Mouse (Mus musculus) MN1 (cell line): ENCODE results near the gene Grn.
A peak's percentile ranks its signal among the peaks of the same experiment; 100 is the strongest.
"Not testable (repeated sequence)": the region's sequence is repeated elsewhere in the genome, so short reads cannot be mapped to it uniquely, and the experiment has no call there.

Source experiments
- DNase-seq: peaks from one replicate; pipeline ENCODE4 v3.0.0-alpha.2; 2016; ENCODE audit warnings: low spot score

Grn gene

DNA sequence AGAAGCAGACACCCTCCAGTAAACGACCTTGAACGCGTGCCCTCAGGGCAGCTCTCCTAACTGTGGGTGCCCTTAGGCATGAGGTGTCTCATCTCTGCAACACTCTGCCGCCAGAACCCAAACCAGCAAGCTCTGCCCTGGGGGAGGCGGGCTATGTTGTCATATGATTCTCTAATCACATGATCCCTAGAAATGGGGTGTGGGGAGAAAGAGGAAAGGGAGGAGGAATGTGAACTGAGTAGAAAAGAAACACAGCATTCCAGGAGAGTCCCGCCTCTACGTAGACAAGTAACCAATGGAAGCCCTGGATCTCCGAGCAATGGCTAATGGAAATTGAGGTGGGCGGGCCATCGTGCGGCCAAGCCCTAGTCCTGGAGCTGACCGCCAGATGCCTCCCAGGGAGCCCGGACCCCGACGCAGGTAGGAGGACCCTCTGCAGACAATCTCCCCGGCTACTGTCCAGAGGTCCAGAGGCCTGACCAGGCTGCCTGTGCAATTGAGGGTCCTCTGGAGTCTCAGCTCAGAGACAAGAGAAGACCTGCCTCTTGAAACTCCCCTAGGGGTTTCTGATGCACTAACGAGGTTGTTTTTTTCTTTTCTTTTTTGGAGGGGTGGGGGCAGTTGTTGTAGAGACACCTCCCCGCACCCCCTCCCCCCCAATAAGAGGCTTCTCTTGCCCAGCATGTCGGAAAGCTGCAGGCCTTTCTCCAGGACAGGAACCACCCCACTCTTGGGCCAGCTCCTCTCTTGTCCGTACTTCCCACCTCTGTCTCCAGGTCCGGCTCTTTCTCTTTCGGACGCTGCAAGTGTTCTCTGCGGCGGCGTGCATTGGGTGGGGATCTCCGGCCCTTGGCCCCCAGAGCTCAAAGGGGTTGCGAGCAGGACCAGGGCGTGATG, at the start of gene Grn:
Grn (plus strand) TSS at position 195 of the 897 bp plus-strand sequence.
- peak; percentile 94 for DNase-seq

DNA sequence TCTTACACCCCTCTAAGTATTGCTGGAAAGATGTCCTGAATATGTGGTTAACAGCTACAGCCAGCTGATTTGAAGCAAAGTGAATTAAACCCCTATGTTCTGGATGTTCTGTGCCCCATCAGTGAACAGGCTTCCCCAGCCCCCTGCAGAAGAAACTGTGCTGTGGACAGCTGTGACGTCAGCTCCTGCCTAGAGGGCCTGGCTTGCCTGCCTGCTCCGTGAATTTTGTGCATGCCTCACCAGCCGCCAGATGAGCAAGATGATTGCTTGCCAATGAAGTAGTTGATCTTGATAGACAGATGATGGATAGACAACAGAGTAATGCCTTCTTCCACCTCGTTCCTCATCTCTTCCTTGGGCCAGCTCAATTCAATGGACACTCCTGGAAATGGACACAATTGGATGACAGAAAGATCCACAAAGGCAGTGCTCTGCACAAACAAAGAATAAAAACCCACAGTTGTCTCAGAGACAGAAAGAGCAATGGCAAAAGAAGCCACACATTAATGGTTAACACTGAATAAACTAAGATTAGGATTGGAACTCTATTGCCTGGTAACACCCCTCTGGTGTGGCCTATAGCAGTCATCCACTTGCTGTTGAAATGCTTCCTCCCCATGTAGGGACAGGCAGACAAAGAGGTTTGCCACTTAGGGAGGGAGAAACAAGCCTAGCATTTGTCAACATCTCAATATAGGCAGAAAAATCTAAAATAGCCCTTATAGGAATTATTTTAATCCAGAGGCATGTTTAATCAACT, 48.6 kb upstream of the Grn start:
- peak; percentile 63 for DNase-seq

DNA sequence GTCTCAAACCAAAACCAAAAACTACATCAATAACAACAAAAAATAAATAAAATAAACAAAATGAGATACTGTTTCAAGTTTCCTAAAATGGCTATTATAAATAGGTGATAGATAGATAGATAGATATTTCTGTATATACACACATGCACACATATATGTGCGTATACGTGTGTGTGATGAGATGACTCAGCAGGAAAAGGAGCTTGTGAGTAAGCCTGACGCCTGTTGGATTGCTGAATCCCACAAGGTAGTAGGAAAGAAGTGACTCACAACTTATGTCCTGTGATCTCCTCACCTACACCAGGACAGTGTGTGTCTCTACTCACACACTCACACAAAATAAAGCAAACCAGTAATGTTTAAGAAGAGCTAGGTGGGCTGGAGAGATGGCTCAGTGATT, 47.3 kb upstream of the Grn start:
- no peak for DNase-seq

DNA sequence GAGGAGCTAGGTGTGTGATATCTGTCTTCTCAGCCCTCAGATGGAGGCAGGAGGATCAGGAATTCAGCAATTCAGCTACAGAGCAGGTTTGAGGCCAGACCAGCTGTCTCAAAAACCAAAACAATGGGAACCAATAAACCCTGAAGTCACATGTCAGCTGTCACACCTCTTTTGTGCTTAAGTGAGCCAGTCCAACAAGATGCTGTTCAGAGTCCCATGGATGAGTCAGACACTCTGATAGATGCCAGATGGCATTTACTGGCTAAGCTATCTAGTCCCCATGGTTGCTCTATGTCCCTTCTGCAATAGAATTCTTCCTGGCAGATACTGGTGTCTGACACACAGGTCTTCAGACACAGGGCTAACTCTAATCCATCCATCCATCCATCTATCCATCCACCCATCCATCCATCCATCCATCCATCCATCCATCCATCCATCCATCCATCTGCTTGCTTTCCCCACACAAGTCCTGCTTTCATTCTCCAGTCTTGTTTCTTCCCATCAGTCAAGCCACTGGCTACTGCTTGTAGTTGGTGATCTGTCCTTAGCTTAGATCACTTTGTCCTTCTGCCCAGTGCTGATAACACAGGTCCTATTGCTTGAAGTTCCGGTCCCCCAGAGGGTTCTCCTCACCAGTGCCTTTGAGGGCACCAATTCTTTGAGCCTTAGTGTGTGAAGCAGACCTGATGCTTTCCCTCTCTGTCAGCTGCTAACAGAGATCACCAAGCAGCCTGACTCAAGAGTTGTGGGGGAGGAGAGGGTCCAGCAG, 46.6 kb upstream of the Grn start:
- DNase-seq = peak; percentile 79

DNA sequence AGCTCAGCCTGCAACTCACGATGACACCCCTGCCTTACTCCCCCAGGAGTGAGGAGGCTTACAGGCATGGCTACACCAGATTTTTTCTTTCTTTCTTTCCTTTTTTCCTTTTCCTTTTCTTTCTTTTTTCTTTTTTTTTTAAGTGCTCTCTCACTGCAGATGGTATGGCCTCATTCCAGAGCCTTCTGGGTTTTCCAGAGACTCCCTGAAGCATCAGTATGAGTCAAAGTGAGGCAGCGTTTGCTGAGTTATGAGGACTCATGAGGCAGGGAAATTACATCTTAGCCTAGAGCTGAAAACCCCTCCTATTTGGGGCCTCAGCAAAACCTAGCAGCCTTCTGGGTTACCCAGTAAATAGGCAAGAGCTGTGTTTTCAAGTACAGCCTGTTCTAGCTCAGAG, 45.7 kb upstream of the Grn start:
- peak; percentile 55 for DNase-seq

DNA sequence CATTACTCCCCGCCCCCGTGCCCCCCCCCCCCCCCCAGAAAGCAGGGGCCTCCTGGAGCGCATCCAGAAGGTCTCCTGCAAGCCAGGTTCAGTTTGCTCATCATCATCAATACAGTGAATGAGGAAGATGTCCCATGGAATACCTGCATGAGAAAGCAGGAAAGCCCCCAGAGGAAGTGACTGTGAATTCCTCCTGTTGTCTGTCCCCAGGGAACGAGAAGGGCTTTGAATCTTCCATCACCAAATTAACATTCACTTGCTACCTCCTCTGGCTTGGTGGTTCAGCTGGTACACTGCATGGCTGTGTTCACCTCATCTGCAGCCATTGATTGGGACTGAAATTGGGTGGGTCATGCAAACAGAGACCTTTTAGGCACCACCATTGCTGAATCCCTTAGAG, 45.0 kb upstream of the Grn start:
- DNase-seq = no peak

DNA sequence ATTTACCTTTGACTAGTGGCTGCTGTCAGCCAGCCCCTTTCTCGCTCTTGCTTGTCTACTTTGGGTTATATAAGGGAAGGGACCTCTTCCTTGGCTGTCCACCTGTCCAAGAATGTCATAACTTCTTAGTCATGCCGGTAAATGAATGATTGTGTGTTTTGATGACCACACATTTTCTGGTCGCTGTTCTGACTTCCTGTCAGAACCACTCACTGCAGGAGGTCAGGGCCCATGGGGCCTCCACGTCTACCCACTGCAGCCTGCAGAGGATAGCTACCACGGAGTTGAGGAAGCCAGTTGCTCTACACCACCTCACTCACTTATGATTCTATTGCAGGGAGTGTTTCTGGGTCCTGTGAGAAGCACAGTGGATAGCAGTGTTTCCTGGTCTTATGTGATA, 44.0 kb upstream of the Grn start:
- DNase-seq = no peak

DNA sequence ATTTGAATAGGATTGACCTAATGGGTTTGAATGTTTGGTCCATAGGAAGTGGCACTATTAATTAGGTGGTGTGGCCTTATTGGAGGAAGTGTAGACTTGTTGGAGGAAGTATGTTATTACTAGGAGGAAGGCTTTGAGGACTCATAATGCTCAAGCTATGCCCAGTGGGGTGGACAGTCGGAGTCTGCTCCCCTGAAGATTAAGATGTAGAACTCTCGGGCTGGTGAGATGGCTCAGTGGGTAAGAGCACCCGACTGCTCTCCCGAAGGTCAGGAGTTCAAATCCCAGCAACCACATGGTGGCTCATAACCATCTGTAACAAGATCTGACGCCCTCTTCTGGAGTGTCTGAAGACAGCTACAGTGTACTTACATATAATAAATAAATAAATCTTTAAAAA, 40.7 kb upstream of the Grn start:
- not testable (repeated sequence) for DNase-seq

DNA sequence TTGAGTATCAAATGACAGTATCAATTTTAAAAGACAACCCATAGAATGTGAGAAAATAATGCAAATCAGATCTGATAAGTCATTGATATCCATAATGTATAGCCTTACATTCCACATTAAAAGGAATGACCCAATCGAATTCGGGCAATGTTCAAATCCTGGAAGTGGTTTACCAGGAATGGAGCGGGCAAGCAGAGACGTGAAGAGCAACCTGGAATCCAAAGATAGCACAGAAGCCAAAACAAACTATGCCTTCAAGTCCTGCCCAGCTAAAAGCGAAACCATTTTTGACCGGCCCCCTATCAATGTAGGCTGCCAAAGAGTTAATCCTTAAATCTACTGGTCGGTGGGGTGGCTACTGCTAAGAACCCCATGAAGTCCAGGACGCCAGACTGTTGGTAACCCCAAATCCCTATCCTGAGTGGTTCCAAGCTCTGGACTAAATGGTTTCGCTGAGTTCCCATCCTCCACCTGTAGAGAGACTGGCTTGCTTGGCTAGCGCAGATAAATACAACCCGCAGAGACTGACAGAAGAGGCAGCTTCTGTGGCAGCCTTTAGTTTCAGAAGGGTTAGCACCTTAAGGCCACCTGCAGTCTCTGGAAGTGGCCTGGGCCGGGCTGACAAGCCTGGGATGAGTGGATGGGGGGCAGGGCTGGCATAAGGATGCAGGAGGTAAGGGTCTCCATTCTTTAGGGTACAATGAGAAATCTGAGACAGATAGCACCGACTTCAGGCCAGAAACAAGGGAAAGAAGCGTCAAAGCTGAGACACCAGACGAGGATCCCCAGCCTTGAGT, 37.5 kb upstream of the Grn start:
- DNase-seq = peak; percentile 58

DNA sequence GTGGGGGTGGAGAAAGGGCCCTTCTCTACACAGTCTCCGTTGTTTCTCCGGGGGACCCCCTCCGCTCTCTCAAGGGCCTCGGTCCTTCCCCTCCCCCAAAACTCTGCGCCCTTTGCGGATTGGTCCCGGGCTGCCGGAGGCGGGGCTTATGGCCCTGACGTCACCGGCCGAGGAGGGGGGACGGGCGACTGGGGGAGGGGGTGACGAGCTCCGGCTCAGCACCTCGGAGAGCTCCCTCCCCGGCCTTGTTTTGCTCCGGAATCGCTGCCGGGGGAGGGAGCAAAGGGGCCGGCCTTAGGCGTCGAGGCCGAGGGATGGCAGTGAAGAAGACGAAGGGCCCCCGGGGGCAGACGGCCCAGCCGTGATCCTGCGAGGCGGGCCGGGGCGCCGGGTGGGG, 36.9 kb upstream of the Grn start, which contains the start of gene Rundc3a:
Rundc3a (plus strand) TSS at position 166 of the 397 bp plus-strand sequence.
- peak; percentile 93 for DNase-seq

DNA sequence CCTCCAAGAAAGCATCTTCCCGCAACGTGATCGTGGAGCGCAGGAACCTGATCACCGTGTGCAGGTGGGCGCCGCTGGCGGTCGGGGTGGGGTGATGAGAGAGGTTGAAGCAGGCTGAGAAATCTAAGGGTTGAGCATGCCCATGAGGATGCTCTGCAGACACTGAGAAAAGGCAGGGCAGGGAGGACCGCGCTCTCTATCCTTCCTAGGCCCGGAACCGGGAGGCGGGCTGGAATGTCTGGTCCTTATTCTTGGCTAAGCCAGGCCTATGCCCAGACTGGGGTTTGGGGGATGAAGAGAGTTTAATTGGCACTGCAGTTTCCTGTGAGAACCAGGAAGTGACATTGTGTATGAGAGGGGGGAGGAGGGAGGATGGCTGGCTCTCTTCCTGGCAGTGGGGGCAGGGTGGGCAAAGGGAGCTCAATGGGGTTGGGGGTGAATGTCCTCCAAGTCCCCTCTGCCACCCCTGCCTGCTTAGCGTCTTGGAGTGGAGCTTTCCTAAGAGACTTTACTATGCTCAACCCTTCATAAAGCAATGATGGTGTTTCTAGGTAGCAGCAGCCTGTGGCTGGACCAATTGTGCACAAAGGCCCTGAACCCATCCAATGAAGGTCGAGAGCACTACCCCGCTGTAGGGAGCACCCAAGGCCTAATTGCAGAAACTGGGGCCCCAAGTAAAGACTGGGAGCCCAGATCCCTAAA, 36.2 kb upstream of the Grn start:
- DNase-seq = peak; percentile 61

DNA sequence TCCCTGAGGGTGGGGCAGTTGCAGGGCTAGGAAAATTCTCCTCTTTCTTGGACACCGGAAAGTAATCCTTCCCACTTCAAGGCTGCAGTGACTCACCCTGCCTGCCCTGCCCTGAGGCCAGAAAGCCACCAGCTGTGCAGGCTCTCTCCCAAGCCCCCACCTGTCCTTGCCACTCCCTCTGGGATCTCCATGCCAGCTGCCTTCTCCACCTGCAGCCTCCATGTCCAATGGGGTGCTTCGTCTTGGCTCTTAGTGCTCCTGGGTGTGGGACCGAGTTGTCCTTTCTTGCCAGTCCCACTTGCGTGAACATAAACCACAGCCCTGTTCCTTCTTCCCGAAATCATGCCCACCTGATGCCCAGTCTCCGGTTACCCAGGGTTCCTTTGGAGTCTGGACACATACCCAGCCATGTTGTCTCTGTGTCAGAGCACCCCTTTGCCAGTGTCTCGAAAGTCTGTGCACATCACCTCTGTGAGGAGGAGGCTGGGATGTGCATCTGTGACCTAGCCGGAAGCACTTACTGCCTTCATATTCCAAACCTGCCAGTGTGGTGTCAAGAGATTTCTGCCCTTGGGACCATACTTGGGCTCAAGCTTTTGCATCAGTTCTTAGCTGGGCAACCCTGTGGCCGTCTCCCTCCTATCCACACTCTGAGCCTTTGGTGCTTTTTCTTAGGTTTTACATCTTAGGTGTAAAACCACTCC, 35.5 kb upstream of the Grn start:
- DNase-seq = peak; percentile 73

DNA sequence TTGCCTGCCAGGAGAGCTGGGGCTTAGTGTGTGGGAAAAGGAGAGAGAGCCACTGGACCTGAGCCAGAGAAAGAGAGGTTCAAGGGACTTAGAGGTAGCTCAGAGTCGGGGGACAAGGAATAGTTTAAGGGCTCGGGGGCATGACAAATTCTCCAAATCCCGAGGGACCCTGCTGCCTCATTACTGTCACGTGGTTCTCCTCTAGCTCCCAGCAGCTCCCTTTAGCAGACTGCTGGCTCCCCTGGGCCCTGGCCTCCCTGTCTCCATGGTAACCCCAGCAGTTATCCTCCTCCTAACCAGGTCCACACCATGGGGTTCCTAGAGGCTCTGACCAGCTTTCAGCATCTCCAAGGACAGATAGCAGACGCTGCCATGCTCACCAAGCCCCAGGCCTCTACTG, 34.9 kb upstream of the Grn start:
- peak; percentile 89 for DNase-seq

DNA sequence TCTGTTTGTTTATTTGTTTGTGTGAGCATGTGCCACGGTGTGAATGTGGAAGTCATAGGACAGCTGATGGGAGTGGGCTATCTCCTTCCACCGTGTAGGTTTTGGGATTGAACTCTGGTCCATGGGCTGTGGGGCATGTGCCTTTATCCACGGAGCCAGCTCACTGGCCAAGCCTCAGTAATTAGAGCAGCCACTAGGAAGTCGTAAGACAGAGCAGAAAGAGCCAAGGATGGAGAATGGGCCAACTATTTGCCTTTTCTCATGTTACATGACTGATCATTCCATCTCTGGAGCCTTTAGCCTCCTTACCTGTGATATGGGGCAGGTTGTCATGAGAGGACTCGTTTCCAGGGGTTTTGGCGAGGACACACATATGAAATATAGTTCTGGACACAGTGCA, 33.9 kb upstream of the Grn start:
- no peak for DNase-seq

DNA sequence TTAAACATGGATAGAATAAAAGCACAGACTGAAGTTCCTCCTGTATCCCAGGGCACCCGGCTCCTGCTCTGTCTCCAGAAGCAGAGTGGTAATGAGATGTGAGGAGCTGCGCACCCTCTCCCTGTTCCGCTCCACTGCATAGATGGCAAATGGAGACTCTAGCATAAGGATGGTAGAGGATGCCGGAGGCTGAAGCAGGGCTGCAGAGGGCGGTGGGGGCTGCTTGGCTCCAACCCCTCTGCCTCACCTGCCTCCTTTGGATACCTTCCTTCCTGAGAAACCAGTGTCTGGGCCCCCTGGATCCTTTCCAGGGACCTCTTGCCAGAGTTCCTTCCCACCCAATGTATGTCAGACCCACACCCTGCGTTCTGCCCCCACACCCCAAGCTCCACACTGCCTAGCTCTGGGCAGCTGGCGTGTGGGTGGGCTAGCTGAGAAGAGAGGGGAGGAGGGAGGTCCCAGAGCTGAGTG, 33.4 kb upstream of the Grn start:
- DNase-seq = no peak

DNA sequence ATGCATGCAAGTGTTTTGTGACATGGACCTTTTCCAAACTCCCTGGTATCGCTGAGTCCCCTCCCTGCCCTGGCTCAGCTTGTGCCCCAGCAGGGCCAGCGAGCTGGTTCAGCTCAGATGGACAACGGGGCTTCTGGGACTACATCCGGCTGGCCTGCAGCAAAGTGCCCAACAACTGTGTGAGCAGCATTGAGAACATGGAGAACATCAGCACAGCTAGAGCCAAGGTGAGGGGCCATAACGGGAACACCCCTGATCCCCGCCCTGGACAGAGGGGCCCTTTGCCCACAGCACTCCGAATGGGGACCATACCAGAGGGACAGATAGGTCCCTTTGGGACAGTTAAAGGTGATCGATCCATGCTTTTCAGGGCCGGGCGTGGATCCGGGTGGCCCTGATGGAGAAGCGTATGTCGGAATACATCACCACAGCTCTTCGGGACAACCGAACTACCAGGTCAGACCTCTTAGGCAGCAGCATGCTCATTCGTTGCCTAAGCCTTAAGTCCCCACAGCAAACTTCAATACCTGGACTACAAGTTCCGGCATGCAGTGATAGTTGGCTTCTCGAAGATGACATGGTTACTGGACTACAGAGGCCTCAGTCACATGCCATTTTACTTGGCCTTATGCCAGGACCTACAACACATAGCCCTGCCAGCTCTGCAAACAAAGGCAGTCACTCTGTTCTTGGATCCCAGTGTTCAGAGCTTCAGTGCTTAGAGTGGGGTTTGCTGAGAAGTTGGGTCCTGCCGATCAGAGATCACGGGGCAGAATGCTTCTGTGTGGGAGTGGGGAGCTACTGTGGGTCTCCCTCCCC, 31.9 kb upstream of the Grn start:
- DNase-seq = peak; percentile 80

DNA sequence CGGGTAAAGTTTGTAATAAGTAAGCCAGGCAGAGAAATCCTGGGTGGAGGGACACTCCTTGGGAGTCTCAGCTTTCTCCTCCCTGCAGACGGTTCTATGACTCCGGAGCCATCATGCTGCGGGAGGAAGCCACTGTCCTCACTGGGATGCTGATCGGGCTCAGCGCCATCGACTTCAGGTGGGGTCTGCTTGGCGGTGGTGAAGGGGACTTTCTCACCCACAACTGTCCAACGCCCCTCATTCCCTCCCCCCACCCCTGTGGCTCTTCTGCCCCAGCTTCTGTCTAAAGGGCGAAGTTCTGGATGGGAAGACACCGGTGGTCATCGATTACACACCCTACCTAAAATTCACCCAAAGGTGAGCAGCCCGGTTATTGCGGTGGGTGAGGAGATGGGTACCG, 31.0 kb upstream of the Grn start:
- no peak for DNase-seq

DNA sequence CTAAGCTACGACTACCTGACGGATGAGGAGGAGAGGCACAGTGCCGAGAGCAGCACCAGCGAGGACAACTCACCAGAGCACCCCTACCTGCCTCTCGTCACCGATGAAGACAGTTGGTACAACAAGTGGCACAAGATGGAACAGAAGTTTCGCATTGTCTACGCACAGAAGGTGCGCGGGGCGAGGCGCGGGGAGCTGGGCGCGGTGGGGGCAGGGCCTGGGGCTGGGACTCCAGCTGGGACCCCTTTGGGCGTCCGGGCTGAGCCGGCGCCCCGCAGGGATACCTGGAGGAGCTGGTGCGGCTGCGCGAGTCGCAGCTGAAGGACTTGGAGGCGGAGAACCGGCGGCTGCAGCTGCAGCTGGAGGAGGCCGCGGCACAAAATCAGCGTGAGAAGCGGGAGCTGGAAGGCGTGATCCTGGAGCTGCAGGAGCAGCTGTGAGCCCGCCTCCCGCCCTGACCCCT, 30.5 kb upstream of the Grn start:
- DNase-seq = no peak

DNA sequence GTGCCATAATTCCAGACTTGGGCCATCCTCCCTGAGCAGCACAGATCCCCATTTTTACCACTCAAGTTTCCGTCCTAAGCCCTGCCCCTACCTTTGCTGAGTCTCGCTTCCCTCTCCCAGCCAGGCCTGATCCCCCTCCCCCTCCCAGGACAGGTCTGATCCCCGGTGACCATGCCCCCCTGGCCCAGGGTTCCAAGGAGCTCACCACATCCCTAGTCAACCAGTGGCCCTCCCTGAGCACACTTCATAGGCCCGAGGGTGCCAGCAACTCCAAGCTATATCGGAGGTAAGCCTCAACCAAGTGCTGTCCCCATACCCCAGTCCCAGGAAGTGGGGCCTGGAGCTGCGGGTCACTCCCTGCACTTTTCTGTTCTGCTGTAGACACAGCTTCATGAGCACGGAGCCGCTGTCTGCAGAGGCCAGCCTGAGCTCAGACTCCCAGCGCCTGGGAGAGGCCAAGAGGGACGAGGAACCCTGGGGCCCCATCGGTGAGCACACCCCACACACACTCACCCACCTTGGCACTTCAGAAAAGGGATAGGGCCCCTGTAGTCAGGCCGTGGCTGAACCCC, 29.5 kb upstream of the Grn start:
- DNase-seq = no peak
